ENCODE assay signal across 8 mouse cellular contexts in the genomic region with DNA sequence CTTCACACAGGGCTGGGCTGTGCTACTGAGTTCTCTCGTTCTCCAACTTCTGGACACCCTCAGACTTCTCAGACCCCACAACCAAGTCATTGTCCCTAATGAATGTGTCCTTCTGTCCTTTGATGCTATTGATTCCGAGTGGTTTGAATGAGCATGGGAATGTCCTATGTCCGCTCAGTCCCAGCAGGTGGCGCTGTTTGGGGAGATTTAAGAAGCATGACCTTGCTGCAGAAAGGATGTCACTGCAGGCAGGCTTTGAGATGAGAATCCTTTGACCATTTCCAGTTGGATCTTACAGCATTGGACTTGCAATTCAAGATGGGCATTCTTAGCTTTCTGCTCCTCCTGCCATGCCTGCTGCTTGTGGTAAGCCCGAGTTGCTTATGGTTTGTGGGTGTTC.
DNase-seq lines count a peak whose midpoint lies in the region; TF ChIP-seq lines count a peak whose summit lies in the region.
"Had no signal": no experiment of that assay in that cellular context is flagged by ENCODE, and none has a peak within 500 bp of the region (broad histone marks: within the 10 kb centered on the region; RNA-seq: fewer than 3 reads in every experiment).

No protein-coding gene starts in this region.

- H3K9ac ChIP-seq in ES-E14 (ENCODE audit: insufficient read depth, low read depth, low read length, poor library complexity, severe bottlenecking) = no peak overlapping the region
- H3K9ac ChIP-seq: midbrain, embryonic 12.5 days had no signal

- H3K27ac ChIP-seq in ES-E14 (ENCODE audit: insufficient read depth, low read depth, low read length, poor library complexity, severe bottlenecking) = no peak overlapping the region
- H3K27ac ChIP-seq: midbrain, embryonic 12.5 days had no signal

- H3K9me3 ChIP-seq in ES-E14 (ENCODE audit: control insufficient read depth, insufficient read depth, low read depth, low read length) = no peaks in the 10 kb centered on the region
- H3K9me3 ChIP-seq: midbrain, embryonic 12.5 days had no signal

- peak; percentile 20 for DNase-seq in layer of hippocampus, adult 11-12 months (ENCODE audit: low spot score)
- DNase-seq in layer of hippocampus, adult 9-10 months (ENCODE audit: low spot score) = no peak
- peak; percentile 82 for DNase-seq in ES-E14 (ENCODE audit: low read depth, low spot score)
- peak; percentile 64 for DNase-seq in adrenal gland, postnatal 10 days
- peak; percentile 44 for DNase-seq in embryo, embryonic 11.5 days (ENCODE audit: low read depth, low spot score)
- DNase-seq in left cerebral cortex, postnatal 14 days (ENCODE audit: low spot score in 2 of 2) = peak; percentile 10 to 21
- DNase-seq in retina, postnatal 7 days (ENCODE audit: low read depth, low spot score) = peak; percentile 31

- H3K36me3 ChIP-seq in ES-E14 (ENCODE audit: control insufficient read depth, insufficient read depth, low read length, poor library complexity, severe bottlenecking) = no peaks in the 10 kb centered on the region
- H3K36me3 ChIP-seq: midbrain, embryonic 12.5 days had no signal

- in situ Hi-C loops in ES-E14 (cut with MboI; ENCODE audit: low sequenced_read_pairs in 2 of 2, unreplicated experiment in 2 of 2) = no loop called here

- H3K4me1 ChIP-seq in ES-E14 (ENCODE audit: control insufficient read depth in 2 of 2, insufficient read depth in 2 of 2, low read length in 2 of 2, poor library complexity in 1 of 2) = no peaks in the 10 kb centered on the region
- H3K4me1 ChIP-seq: midbrain, embryonic 12.5 days had no signal

- intact Hi-C loops in left cerebral cortex, postnatal 14 days (cut with DNase I) = loop anchor here (5.0 kb wide), 1 partner anchor 74 kb away; no protein-coding TSS in a partner anchor

- no peak overlapping the region for H3K4me3 ChIP-seq in ES-E14 (ENCODE audit: insufficient read depth in 1 of 2, low read depth in 1 of 2, low read length in 2 of 2, poor library complexity in 1 of 2, severe bottlenecking in 1 of 2)
- H3K4me3 ChIP-seq: midbrain, embryonic 12.5 days had no signal

TF ChIP-seq in ES-E14, 5 proteins besides CTCF, POLR2A, EP300 and RAD21:
- TF ChIP-seq ZC3H11A (IDR thresholded peaks at IDR 0.05; ENCODE audit: borderline replicate concordance, low read depth, low read length) = 0 out of 2 replicates have a peak, but pooled peaks have one; percentile 22
- no peak for TF ChIP-seq MAFK (IDR thresholded peaks at IDR 0.05; ENCODE audit: insufficient read depth, low read depth, low read length)
- TF ChIP-seq ZNF384 (IDR thresholded peaks at IDR 0.05; ENCODE audit: low read depth, low read length) = no peak
